Mouse (Mus musculus) spleen, postnatal 14 days (tissue): Measurements from ENCODE around the gene Ahdc1.

Experiments
- DNase-seq, 2 experiments: peaks; one replicate each; pipeline ENCODE4 v3.0.0; 2021 to 2022; ENCODE audit warnings: low spot score in 2 of 2

Ahdc1 gene

GRCm38 (mm10) chr4:133054530-133054929 lies 43.5 kb downstream of the Ahdc1 start:
- no peak for DNase-seq

GRCm38 (mm10) chr4:133055163-133055951 lies 44.3 kb downstream of the Ahdc1 start:
- no peak for DNase-seq

DNA sequence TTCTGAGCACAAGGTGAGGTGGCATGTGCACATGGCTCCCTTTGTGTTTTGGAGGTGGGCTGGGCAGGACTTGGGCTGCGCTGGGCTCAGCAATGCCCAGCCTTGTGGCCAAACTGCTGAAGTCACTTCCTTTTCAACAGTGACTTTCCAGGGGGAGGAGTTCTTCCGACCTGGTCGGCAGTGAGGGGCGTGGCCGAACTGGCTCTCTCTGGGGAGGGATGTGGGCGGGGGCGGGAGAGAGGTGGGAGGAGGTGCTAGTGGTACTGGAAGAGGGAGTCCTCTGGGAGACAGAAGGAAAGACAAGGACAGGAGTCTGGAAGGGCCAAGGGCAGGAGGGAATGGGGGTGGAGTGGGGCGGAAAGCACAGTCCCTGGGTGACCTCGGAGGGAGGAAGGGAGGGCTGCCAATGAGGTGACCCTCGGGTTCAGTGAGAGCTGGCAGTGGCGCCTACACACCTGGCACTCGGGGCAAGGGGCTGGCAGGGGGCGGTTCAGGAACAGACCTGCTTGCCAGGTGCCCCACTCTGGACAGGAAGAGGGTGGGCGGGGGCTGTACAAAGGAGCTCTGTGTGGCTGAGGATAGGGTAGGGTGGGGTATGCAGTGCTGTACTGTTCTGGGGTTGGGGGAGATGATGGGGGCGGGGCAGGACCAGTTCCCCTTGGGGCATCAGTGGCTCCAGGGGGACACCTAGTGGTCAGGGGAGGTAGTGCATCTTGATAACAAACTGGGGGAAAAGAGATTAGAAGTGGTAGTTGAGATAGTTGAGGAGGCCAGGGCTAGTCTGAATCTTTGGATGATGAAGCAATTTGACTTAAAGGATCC lies 45.2 kb downstream of the Ahdc1 start:
- DNase-seq, result peak; percentile 57 to 80

DNA sequence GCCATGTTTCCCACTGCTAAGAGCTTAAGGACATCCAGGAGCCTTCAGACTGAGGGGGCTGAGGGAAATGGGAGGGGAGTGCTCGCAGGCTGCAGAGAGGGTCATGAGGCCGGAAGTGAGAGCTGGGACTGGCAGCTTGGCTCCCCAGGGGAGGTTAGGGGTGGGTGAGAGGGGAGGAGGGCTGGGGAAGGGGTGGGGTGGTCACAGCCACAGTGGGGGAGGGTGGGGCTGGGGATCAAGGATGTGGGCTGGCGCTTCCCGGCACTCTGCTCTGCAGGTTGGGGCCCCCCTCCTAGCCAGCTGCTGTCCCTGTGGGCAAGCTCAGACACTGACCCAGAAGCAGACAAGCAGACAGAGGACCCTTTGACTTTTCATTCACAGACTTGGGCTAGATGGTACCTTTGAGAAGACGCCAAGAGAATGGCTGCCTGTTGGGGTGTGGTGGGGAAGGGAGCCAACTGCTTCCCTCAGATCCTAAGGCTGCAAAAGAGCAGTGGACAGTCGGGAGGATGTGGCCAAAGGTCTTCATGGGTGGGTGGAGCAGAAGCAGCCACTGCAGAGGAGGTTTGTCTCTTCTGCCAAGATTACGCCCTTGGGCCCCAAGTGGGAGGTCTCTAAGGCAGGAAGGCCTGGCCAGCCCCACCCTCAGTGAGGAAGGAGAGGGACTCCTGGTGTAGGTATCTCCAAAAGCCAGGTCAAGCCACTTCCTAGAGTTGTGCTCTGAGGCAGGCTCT lies 46.5 kb downstream of the Ahdc1 start:
- peak; percentile 29 to 35 for DNase-seq

- DNase-seq, result no peak
Observed at GRCm38 (mm10) chr4:133058123-133058453, 47.0 kb downstream of the Ahdc1 start.

GRCm38 (mm10) chr4:133058513-133059480 lies 47.7 kb downstream of the Ahdc1 start:
- DNase-seq, result no peak

GRCm38 (mm10) chr4:133060702-133061101 lies 49.6 kb downstream of the Ahdc1 start:
- no peak for DNase-seq

GRCm38 (mm10) chr4:133061798-133062197 lies 50.7 kb downstream of the Ahdc1 start:
- no peak for DNase-seq

- DNase-seq, result no peak
Observed at GRCm38 (mm10) chr4:133062286-133062685, 51.2 kb downstream of the Ahdc1 start.

GRCm38 (mm10) chr4:133063203-133063602 lies 52.1 kb downstream of the Ahdc1 start:
- DNase-seq, result no peak

- no peak for DNase-seq
Observed at GRCm38 (mm10) chr4:133063799-133064198, 52.7 kb downstream of the Ahdc1 start.

DNA sequence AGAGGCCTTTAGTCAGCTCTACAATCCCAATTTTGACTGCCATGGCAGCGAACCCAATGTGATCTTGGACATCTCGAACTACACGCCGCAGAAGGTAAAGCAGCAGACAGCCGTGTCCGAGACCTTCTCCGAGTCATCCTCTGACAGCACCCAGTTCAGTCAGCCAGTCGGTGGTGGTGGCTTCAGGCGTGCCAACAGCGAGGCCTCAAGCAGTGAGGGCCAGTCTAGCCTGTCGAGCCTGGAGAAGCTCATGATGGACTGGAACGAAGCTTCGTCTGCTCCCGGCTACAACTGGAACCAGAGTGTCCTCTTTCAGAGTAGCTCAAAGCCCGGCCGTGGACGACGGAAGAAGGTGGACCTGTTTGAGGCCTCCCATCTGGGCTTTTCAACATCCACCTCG lies 53.7 kb downstream of the Ahdc1 start:
- DNase-seq, result no peak

DNA sequence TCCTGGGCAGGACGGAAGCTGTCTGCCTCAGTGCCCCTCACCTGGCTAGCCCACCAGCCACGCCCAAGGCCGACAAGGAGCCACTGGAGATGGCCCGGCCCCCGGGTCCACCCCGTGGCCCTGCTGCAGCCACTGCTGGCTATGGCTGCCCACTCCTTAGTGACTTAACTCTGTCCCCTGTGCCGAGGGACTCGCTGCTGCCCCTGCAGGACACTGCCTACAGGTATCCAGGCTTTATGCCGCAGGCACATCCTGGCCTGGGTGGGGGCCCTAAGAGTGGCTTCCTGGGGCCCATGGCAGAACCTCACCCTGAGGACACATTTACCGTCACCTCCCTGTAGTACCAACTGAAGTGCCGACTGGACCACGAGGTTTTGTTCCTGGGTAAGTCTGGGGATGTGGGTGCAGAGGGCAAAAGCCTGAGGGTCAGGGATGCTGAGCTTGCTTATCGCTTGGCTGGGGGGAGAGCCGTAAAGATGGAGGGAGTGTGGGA lies 54.9 kb downstream of the Ahdc1 start:
- no peak for DNase-seq

DNA sequence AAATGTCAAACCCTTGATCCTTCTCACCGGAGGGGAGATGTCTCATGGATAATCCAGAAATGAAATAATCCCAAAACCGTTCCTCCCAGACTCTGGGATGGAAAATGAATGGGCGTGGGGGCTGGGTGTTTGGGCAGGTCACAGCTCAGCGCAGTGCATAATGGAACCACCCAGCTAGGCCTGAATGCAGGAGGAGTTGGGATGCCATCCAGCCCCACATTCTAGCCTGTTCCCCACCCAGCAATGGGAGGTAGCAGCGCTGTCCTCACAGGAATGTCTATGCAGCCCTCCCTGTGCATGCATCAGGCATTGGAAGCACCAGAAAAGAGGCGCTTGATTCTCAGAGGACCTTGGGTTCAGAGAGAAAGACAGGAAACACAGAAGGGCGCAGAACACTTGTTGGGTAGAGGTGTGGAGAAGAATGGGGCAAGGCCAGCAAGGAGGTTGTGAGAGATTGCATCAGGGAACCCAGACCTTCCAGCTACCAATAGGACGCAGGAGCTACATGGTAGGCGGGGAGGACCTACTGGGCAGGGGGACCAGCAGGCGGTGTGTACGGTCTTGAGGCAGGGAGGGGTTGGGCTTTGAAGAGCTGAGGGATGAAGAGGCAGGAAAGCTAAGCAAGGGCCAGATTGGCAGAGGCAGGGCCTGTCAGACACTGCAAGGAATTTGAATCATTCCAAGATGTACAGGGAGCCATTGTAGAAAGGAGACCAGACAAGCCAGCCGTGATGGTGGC lies 57.5 kb downstream of the Ahdc1 start:
- DNase-seq, result no peak

DNA sequence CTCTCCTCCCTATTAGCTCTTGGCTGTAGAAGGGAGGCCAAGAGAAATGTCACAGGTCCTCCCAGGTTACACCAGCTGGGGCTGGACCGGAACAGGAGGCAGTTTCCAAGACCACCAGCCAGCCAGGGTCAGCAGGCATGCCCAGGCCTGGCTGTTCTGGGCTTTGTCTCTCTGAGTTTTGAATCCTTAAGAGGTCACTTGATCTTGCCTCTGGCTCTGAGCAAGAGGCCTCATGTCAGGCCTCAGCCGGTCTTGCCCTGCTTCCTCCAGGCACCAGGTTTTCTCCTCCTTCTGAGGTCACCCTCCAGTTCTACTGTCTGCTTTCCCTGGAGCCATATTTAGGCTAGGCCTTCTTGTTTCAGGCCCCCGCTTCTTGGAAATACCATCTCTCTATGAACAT lies 59.3 kb downstream of the Ahdc1 start:
- no peak for DNase-seq

- no peak for DNase-seq
Observed at GRCm38 (mm10) chr4:133070821-133071372, 59.8 kb downstream of the Ahdc1 start.

DNA sequence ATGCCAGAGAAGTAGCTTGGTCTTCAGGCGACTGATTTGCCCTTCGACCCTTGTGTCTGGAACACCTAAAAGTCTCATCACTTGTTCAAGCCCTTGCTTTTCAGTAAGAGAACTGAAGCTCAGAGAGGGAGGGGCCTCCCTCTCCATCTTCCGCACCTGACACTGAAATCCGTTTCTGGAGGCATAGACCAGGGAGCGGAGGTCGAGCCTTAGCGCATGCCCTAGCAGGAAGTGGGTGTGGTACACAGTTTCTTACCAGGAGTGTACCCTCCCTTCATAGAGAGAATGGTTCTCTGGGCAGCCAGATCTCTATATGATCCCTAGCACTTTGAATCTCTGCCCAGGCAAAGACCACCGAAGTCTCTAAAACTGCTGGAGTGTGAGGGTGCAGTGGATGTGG lies 62.1 kb downstream of the Ahdc1 start:
- no peak for DNase-seq

GRCm38 (mm10) chr4:133074070-133074819 lies 63.2 kb downstream of the Ahdc1 start:
- no peak for DNase-seq

DNA sequence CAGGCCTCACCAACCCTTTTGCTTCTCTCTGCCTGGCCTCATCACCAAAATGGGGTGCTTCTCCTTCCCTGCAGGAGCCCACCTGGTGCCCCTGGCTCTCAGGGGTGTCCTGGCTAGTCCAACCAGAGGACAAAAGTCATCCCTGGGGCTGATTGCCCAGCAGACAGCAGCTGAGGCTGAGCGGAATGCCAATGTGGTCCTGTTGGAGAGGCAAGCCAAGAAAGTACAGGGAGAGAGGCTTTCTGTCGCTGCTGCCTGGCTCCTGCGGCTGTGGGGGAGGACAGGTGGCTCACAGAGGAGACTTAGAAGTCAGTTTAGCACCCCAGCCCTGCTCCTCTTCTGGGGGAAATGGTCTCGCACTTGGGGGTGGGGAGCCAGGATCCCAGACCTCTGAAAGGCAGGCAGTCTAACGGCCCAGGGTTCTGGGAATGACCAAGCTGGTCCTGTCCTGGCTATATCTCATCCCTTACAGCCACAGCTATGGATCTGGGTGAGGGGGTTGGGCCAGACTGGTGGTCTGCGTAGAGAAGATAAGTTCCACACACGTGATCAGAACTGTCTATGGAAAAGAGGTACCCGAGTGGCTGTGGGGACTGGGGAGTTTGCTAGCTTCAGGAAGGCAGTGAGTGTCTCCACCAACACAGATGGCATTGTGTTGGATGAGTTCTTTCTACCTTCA lies 64.0 kb downstream of the Ahdc1 start:
- DNase-seq, result no peak
